Mouse (Mus musculus): ENCODE results near the gene Gbp7.

DNA sequence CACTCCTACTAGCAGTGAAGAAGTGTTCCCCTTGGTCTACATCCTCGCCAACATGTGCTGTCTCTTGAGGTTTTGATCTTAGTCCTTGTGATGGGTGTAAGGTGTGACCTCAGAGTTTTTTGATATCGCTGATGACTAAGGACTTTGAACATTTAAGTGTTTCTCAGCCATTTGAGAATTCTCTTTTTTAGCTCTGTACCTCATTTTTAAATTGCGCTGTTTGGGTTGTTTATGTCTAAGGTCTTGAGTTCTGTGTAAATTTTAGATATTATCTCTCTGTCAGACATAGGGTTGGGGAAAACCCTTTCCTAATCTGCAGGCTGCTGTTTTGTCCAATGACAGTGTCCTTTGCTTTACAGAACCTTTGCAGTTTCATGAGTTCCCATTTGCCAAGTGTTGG is 3.0 kb downstream of the Gbp7 start:
- TF ChIP-seq CTCF (IDR thresholded peaks at IDR 0.05; ENCODE audit: low read depth) = no peak
- no peak for TF ChIP-seq EP300 (IDR thresholded peaks at IDR 0.05; ENCODE audit: low read depth)

Measured in heart, postnatal 0 days (tissue).